Mouse (Mus musculus): ENCODE measurements around the gene Vpreb3.
"Not testable (repeated sequence)": the region's sequence is repeated elsewhere in the genome, so short reads cannot be mapped to it uniquely, and the experiment has no call there.

Gene Vpreb3

GRCm38 (mm10) chr10:75975216-75975615, 32.4 kb downstream of the Vpreb3 start:
- DNase-seq (ENCODE audit: low spot score), result no peak

- DNase-seq (ENCODE audit: low spot score), result no peak
Observed at GRCm38 (mm10) chr10:75978119-75978834, 35.4 kb downstream of the Vpreb3 start.

DNA sequence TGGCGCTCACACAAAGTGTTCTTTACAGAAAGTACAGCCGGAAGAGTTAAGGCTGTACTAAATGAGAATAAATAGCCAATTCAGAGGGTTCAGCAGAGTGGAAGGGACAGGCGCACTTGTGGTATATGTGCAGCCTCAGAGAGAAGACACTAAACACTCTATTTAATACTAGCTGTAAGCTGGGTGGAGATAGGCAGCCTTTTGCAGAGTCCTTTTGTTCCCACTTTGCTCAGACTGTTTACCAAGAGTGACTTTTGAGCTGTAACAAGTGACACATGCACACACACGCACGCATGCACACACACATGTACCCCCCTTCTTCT, 35.9 kb downstream of the Vpreb3 start:
- DNase-seq (ENCODE audit: low spot score), result no peak

GRCm38 (mm10) chr10:75979432-75979831, 36.6 kb downstream of the Vpreb3 start:
- DNase-seq (ENCODE audit: low spot score), result no peak

DNA sequence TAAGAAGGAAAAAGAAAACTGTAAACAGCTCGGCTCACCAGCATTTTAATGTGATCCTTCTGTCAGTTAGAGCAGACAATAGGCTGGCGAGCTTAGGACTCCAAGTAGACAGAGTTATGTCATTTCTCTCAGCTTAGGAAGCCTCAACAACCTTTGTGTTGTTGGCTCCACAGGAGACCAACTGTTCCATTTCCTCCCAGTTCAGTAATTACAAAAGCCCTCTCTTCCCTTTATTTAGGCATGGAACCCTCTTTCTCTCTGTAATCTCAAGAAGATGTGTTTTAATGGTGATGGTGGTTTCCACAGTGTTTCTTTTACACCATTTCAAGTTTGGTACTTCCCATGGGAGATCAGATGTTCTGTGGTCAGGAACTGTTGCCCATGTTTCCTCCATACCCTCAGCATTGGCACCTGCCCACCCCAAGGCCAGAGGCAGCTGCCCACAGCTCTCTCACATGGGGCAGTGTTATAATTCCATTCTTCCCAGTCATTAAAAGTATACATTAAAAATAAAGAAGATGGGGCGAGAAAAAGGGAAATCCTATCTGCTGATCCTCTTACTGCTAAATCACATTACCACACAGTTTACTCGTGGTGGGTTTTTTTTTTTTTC, 47.7 kb downstream of the Vpreb3 start:
- DNase-seq (ENCODE audit: low spot score), result no peak

DNA sequence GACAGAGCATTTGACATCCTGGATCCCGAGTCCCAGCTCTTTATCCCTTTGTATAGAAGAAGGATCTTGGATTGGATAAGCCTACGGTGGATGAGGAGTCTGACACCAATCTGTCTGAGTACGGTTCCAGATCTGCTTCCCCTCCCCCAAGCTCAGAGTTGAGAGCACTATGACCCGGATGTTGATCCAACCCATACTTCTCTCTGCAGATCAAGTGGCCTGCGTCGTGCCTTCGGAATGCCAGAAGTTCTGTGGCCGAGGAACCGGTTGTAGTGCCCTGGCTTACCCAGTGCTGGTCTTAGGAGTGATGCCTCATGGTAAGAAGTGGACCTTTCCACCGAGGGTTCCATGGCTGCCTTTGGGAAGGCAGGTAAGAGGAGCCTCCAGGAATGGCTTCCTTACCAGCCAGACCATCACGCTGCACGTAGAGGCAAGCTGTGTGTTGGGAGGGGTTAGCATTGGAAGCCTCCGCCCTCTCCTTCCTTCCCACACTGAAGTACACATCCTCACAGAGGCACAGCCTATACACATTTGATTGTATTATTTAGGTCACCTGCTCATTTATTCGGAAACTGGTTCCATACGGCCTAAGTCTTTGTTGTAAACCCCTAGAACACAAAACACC, 50.9 kb downstream of the Vpreb3 start:
- DNase-seq (ENCODE audit: low spot score), result no peak

GRCm38 (mm10) chr10:75994531-75995210, 51.8 kb downstream of the Vpreb3 start:
- not testable (repeated sequence) for DNase-seq (ENCODE audit: low spot score)

DNA sequence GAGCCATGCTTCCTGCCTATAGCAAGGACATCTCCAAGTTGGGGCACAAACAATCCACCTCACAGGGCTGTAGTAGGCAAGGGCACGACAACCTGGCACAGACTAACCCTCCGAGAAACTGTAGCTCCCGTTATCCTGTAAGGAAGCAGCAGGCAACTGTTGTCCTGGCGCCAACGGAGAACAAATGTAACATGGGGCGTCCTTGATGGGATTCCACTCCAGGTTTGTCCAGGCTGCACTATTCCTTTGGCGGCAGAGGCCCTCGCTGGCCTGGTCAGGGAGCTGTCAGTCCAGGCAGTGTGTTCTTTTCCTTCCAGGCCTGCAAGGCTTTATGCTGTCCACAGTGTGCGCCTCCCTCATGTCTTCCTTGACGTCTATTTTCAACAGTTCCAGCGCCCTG, 52.6 kb downstream of the Vpreb3 start:
- DNase-seq (ENCODE audit: low spot score), result no peak

DNA sequence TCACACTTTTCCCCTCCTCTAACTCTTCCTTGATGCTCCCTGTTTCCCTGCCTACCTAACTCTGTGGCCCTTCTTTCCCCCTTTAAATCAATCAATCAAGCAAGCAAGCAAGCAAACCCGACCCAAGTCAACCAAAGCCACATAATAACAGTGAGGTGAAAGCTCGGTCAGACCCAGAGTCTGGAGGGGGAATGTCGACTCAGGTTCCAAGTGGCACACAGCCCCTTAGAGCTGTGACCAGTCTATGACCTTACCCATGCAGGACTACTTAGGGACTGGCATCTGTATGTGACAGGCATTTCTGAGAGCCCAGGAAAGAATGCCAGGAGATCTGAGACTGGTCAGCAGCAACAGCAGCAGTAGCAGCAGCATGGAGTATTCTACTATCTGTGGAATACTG, 53.5 kb downstream of the Vpreb3 start:
- no peak for DNase-seq (ENCODE audit: low spot score)

All from left cerebral cortex, adult 11 months (tissue).